Mouse (Mus musculus) olfactory bulb, adult 2 months (tissue): ENCODE data around the gene Pdpn.

Experiments
- CTCF ChIP-seq: fragments of 200-500 bp; IDR thresholded peaks from 2 replicates; pipeline ENCODE4 v1.5.1; 2012; ENCODE audit warnings: low read depth, mild to moderate bottlenecking, low read length, moderate library complexity; ENCODE audit not compliant: insufficient read depth
- POLR2A ChIP-seq: fragments of 200-500 bp; IDR thresholded peaks from 2 replicates; pipeline ENCODE4 v1.6.1; 2012; ENCODE audit warnings: mild to moderate bottlenecking, low read depth, low read length, moderate library complexity; ENCODE audit not compliant: insufficient read depth

DNA sequence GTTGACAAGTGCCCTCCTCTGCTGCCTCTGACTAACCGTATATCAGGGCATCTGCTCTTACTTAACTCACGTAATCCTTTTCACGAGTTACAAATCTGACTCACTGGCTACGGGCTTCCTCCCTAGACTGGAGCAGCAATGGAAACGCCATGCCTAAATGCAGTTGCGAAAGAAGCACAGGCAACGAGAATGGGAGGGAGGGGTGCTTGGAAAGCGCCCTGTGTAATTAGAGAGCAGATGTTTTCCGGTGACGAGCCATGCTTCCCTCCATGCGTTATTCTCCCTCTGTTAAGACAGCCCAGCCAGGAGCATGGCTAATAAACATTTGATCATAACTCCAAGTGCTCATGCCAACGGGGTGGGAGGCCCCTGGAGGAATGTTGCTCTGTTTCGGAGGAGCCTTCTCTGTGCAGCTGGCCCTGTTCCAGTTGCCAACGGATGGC lies 20.9 kb downstream of the Pdpn start:
- TF ChIP-seq CTCF: no peak
- no peak for TF ChIP-seq POLR2A
